Mouse (Mus musculus) intestine, embryonic 15.5 days (tissue): ENCODE data around the gene Wnt2b. TPM values are rescaled to one million over a fixed set of nuclear protein-coding genes. Genes with fewer than 3 reads are reported as not detected.

ENCODE experiments used
- ATAC-seq: fragments of 200-750 bp; cut with Nextera tagmentation; 2 replicates; pipeline ENCODE4 v1.8.0; 2017; ENCODE audit warnings: moderate TSS enrichment, moderate library complexity
- H3K27ac ChIP-seq: fragments of 300-500 bp; sonication (generic); 2 replicates; pipeline ENCODE4 v1.5.1; 2015; ENCODE audit warnings: mild to moderate bottlenecking, inconsistent platforms
- H3K27me3 ChIP-seq: fragments of 300-500 bp; sonication (generic); replicated peaks from 2 replicates; pipeline ENCODE4 v1.6.1; 2015; ENCODE audit warnings: inconsistent platforms
- H3K36me3 ChIP-seq: fragments of 300-500 bp; sonication (generic); 2 replicates; pipeline ENCODE4 v1.6.1; 2015; ENCODE audit warnings: inconsistent platforms
- H3K4me1 ChIP-seq: fragments of 300-500 bp; sonication (generic); replicated peaks from 2 replicates; pipeline ENCODE4 v1.6.1; 2015; ENCODE audit warnings: inconsistent platforms
- H3K4me2 ChIP-seq: fragments of 300-500 bp; sonication (generic); replicated peaks from 2 replicates; pipeline ENCODE4 v1.6.1; 2015; ENCODE audit warnings: mild to moderate bottlenecking, inconsistent platforms
- H3K4me3 ChIP-seq: fragments of 300-500 bp; sonication (generic); replicated peaks from 2 replicates; pipeline ENCODE4 v1.5.1; 2015; ENCODE audit warnings: inconsistent platforms
- H3K9ac ChIP-seq: fragments of 300-500 bp; sonication (generic); 2 replicates; pipeline ENCODE4 v1.6.1; 2015; ENCODE audit warnings: inconsistent platforms
- H3K9me3 ChIP-seq: fragments of 300-500 bp; sonication (generic); 2 replicates; pipeline ENCODE4 v1.6.1; 2016; ENCODE audit warnings: inconsistent platforms
- WGBS: fragments of 180-500 bp; shearing (Covaris S2); methylation state at CpG from one replicate; pipeline ENCODE4 v1.1.7; 2015; 5-methylcytosine and 5-hydroxymethylcytosine counted together
- polyA plus RNA-seq: library from polyadenylated mRNA; unstranded; fragments of >200 nt; fragmentation: Nextera tagmentation; extraction: Ambion mirVana; gene quantifications from 2 replicates; pipeline ENCODE4 v1.2.1, GENCODE M21; 2015

Wnt2b gene
- polyA plus RNA-seq, 1 experiment from 2014 or later: 1.8 TPM

DNA sequence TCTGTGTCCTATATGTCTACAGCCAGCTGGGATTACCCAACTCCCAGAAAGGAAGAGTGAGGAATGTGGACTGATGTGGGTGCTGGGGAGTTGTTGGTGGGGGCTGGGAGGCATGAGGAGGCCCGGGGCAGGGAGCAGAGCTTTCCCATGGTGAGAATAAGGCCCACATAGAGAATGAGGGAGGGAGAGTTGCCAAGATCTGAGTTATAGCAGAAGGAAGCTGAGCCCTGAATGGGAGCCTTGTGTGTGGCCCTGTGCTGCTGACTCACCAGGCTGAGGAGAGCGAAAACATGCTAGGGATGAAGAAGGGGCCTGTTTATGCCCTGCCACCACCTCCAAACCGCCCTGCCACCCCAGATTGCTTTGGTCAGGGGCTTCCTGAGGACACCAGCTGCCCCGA is 32.1 kb upstream of the Wnt2b start:
- peak overlapping the region; percentile 49 for H3K27ac ChIP-seq
- no peak overlapping the region for H3K4me3 ChIP-seq
- 35% methylated on average over 4 of the region's 4 CpGs for WGBS
- peak; percentile 79; the same call in 1 of the 2 replicates for ATAC-seq
- H3K9me3 ChIP-seq: no peaks in the 10 kb centered on the region
- H3K27me3 ChIP-seq: no peaks in the 10 kb centered on the region
- H3K36me3 ChIP-seq: no peaks in the 10 kb centered on the region
- H3K9ac ChIP-seq: no peak overlapping the region
- peak overlapping the region; percentile 1; the same call in 1 of the 2 replicates for H3K4me2 ChIP-seq
- peaks cover 10% of the 10 kb centered on the region for H3K4me1 ChIP-seq

DNA sequence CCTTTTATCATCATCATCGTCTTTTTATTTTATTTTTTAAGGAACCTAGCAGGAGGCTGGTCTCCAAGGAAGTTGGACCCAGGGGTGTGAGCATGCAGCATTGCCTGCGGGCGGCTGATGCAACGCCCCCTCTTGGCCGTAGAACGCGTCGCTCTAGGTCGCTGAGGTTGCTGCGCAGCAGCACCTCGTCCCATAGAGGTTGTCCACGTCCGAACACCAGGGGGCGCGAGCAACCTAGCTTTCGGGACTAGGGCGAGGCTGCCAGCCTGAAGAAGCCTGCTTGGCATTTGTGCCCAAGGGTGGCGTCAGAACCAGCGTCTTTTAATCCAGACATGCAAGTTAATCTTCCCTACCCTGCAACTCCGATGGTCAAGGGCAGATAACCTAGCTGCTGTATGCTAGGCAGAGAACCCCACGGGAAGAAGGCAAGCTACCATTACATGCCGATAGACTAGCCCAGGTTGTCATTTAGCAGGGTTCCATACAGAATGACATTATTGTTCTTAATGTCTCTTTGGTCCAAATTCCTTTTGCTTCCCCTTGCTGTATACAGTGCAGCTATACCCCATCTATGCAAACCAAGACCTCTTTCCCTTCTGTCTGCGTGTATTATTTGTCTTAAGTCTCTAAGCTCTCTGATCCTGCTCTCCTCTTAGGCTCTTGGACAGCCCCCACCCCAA is 31.1 kb upstream of the Wnt2b start:
- Histone ChIP-seq H3K4me1 (peaks cover 10% of the 10 kb centered on the region), H3K9me3 (no peaks in the 10 kb centered on the region), H3K27me3 (no peaks in the 10 kb centered on the region), H3K9ac (no peak overlapping the region), H3K4me3 (no peak overlapping the region), H3K4me2 (peak overlapping the region; percentile 41), H3K36me3 (no peaks in the 10 kb centered on the region), H3K27ac (no peak overlapping the region)
- WGBS: 11% methylated on average over 23 of the region's 23 CpGs
- ATAC-seq: peak; percentile 86

DNA sequence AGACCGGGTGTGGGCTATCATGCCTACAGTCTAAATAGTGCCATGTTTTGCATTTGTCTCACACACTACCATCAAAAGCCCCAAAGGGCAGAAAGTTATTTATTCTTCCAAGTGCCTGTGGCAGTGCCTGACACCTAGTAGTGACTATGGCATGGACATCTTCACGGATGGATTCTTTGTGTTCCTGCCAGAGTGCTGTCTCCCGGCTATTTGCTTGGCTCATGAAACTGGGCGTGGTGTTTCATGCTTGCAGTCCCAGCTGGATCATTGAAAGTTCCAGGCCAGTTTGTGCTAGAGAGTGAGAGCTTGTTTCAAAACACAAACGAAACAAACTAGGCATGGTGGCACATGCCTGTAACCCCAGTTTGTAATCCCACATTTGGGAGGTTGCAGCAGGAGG is 30.0 kb upstream of the Wnt2b start:
- no peak overlapping the region for H3K27ac ChIP-seq
- no peak overlapping the region for H3K9ac ChIP-seq
- H3K36me3 ChIP-seq: no peaks in the 10 kb centered on the region
- 67% methylated on average over 5 of the region's 5 CpGs for whole genome bisulfite sequencing
- H3K4me3 ChIP-seq: no peak overlapping the region
- no peak for ATAC-seq
- H3K27me3 ChIP-seq: no peaks in the 10 kb centered on the region
- H3K9me3 ChIP-seq: no peaks in the 10 kb centered on the region
- H3K4me2 ChIP-seq: no peak overlapping the region
- H3K4me1 ChIP-seq: peaks cover 10% of the 10 kb centered on the region

DNA sequence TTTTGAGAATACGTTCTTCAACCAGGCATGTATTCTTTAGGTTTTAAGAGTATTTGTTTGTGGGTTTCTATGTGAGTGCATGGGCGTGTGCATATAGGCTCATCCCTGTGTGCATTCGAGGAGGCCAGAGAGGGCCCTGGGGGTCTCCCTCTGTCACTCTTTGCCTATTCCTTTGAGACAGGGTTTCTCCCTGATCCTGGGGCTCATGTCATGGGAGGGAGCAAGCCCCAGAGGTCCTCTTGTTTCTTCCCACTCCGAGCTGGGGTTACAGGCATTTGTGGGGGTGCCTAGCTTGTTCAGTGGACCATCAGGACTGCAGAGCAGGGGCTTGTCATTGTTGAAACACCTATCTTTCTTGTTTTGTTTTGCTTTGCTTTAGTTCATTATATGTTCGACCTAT is 26.2 kb upstream of the Wnt2b start:
- H3K27ac ChIP-seq: no peak overlapping the region
- H3K4me1 ChIP-seq: no peaks in the 10 kb centered on the region; the same call in 1 of the 2 replicates
- H3K9ac ChIP-seq: no peak overlapping the region
- H3K4me2 ChIP-seq: no peak overlapping the region
- ATAC-seq: no peak
- no peak overlapping the region for H3K4me3 ChIP-seq
- no peaks in the 10 kb centered on the region for H3K36me3 ChIP-seq
- H3K9me3 ChIP-seq: no peaks in the 10 kb centered on the region
- H3K27me3 ChIP-seq: no peaks in the 10 kb centered on the region
- WGBS: 72% methylated on average over 5 of the region's 5 CpGs

DNA sequence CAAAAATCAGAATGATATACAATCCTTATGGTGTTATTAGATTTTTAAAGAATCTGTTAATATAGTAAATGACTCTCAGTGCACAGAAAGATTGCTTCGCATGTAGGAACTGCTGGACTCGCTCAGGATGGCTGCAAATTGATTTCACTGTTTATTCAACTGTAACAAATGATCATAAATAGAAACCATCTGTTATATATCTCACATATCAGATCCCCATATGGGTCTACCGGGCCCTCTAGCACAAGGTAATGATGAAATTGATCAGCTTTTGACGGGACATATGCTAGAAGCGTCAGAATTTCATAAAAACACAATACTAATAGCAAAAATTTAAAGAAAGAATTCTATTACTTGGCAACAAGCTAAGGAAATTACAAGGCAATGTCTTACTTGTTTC is 18.0 kb upstream of the Wnt2b start:
- Histone ChIP-seq H3K27me3 (no peaks in the 10 kb centered on the region), H3K9ac (no peak overlapping the region), H3K4me2 (no peak overlapping the region), H3K36me3 (no peaks in the 10 kb centered on the region), H3K4me3 (no peak overlapping the region), H3K9me3 (no peaks in the 10 kb centered on the region), H3K4me1 (no peaks in the 10 kb centered on the region), H3K27ac (no peak overlapping the region)
- 72% methylated on average over 5 of the region's 5 CpGs for WGBS
- no peak for ATAC-seq

DNA sequence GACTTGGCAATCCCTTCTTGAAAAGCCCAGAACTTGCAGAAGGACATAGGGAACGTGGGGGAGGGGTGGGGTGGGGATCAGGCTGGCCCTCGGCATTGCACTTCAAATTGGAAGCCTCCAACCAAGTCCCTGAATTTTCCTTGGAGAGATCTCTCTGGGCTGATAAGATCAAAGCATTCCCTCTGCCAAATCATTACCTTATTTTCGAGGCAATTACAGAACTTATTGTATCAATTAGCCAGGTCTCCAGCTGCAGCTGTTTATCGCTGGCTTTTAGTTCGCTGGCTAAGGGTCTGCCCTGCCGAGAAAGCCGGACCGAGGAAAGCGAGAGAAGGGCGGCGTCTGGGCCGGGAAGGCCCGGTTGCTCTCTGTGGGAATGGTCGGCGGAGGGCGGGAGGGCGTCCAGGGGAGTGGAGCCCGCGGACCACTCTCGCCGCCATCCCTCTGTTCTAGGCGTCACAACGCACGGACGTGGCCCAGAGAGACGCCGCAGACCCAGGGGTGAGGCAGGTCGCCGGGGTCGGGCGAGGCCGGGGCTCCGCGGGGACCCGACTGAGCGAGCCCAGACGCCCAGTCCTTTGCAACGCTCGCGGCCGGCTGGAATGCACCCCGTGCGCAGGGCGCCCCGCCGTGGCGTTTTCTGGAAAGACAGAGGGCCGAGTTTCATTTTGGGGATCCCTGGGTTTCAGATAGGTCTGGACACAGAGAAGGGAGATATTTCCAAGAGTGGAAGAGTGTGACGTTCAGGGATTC is 6.0 kb upstream of the Wnt2b start:
- Histone ChIP-seq H3K4me2 (peak overlapping the region; percentile 90), H3K9ac (peak overlapping the region; percentile 70), H3K36me3 (no peaks in the 10 kb centered on the region), H3K9me3 (no peaks in the 10 kb centered on the region), H3K27ac (peak overlapping the region; percentile 9; the same call in 1 of the 2 replicates), H3K4me1 (peaks cover 7% of the 10 kb centered on the region; the same call in 1 of the 2 replicates), H3K4me3 (peak overlapping the region; percentile 57), H3K27me3 (no peaks in the 10 kb centered on the region)
- ATAC-seq: peak; percentile 82
- WGBS: 2% methylated on average over 49 of the region's 49 CpGs

DNA sequence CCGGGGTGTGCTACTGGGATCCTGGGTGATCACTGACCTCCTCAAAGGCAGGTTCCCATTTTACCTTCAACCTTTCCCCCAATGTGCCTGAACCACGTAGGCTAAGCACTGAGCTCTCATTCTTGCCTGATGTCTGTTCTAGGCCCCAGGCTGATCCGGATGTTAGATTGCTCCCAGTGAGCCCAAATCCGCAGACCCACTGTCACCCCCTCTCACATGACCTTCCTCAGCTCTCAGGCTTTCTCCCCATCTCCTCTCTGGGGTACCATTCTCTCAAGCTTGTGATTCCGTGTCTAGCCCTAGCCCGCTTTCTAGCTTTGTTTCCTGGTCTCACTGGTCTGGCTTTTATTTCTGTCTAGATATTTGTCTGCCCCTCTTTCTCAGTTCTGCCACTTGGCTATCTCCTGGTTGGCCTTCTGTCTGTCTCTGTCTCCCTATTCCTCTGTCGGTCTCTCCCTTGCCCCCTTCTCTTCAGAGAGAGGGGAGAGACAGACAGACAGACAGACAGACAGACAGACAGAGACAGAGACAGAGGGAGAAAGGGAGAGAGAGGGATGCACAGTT is 4.4 kb upstream of the Wnt2b start:
- H3K9ac ChIP-seq: no peak overlapping the region
- H3K27ac ChIP-seq: no peak overlapping the region
- peaks cover 15% of the 10 kb centered on the region for H3K27me3 ChIP-seq
- H3K4me3 ChIP-seq: no peak overlapping the region
- H3K4me1 ChIP-seq: peaks cover 22% of the 10 kb centered on the region
- H3K36me3 ChIP-seq: no peaks in the 10 kb centered on the region
- ATAC-seq: no peak
- H3K4me2 ChIP-seq: no peak overlapping the region
- H3K9me3 ChIP-seq: no peaks in the 10 kb centered on the region
- 77% methylated on average over 7 of the region's 7 CpGs for WGBS

DNA sequence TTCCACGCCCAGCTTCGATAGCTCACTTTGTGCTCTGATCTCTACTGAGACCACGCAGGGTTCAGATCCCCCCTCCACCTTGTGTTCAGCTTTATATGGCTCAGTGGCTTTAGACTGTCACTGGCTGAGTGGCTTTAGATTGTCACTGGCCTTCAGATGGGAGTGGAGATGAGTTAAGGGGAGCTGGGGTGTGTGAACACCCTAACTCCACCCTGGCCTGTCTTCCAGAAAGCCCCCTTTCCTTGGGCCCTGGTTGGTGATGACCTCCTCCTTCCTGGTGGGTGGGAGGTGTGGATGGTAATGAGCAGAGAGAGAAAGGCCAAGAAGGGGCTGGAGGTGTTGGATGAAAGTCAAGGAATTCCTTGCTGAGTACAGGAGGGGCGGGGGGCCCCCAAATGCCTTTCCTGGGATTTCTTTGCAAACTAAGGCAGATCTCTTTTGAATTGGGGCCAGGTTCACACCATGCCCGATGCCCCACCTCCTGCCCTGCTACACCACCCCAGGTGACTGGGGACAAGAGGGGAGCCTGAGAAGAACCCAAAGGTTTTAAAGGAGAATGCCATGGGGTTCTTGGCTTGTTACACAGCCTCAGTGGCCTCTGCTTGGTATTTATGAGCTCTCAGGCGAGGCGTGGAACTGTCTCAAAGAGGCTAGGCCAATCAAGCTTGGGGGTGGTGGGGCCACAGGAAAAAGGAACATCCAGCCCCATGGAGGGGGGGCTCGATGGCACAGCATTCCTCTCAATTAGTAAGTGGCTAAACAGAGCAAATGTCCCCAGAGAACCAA is 3.5 kb upstream of the Wnt2b start:
- peaks cover 23% of the 10 kb centered on the region for H3K27me3 ChIP-seq
- H3K9ac ChIP-seq: no peak overlapping the region
- H3K27ac ChIP-seq: no peak overlapping the region
- WGBS: 67% methylated on average over 8 of the region's 8 CpGs
- no peak overlapping the region for H3K4me2 ChIP-seq
- no peaks in the 10 kb centered on the region for H3K36me3 ChIP-seq
- H3K4me3 ChIP-seq: no peak overlapping the region
- ATAC-seq: no peak
- H3K9me3 ChIP-seq: no peaks in the 10 kb centered on the region
- peaks cover 27% of the 10 kb centered on the region for H3K4me1 ChIP-seq

DNA sequence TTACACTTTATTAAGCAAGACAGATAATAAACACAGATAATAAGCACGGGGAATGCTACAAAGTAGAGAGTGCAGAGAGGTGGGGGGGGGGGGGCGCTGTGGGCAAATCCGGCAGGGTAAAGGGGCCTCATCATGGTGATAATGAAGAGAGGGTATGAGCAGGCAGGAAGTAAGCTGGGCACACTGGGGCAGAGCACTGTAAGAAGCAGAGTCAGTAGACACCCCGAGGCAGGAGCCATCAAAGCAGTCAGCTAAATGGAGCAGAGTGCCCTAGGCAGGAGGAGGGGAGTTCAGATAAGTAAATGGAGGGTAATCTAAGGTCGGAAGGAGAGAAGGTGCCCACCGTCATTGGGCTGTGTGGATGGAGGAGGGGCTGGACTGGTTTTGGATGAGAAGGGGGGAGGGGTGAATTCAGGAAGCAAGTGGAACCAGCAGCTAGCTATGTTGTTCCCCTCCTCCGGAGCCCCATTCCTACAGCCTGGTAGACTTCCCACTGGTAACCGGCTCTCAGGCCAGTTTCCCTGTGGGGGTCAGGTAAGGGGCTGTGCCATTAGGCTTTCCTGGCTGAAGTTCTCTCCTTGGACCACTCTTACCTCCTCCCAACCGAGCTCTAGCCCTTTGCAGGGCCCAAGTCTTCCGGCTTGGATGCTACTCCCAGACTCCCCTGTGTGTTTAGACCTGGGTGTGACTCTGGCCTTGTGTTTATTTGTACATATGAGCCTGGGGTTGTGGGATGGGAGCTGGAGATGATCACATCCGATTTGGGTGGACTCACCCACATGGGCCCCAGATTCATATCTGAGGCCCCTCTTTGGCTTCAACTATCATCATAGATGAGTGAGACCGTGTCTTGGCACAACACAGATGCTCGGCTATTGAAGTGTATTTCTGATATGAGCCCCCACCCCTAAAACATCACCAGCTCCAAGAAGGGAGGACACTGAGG is 1.9 kb upstream of the Wnt2b start:
- no peaks in the 10 kb centered on the region for H3K9me3 ChIP-seq

DNA sequence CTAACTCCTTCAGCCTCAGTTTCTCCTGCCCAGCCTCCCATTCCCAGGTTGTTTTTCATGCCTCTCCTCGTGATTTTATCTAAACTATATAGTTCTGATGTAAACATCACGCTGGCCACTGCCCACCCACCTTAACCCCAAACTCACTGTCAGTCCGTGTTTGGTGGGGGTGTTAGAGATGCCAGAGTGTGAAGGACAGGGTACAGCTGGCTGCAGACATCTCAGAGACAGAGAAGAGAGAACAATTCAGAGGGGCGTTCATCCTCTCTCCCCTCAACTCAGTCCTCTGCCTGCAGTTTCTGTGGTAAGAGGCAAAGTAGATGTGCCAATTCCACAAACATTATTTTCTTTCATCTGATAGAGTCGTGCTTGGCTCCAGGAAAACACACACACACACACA is 1.1 kb upstream of the Wnt2b start:
- H3K4me1 ChIP-seq: peaks cover 27% of the 10 kb centered on the region
- H3K27ac ChIP-seq: no peak overlapping the region
- peaks cover 33% of the 10 kb centered on the region for H3K27me3 ChIP-seq
- no peak overlapping the region for H3K4me3 ChIP-seq
- H3K9ac ChIP-seq: no peak overlapping the region
- WGBS: 7% methylated on average over 5 of the region's 5 CpGs
- no peaks in the 10 kb centered on the region for H3K9me3 ChIP-seq
- H3K4me2 ChIP-seq: peak overlapping the region; percentile 96; the same call in 1 of the 2 replicates
- H3K36me3 ChIP-seq: no peaks in the 10 kb centered on the region
- ATAC-seq: no peak

More for the DNA sequence above, 1.9 kb upstream of the Wnt2b start:
- WGBS: 28% methylated on average over 12 of the region's 13 CpGs
- ATAC-seq: no peak
- Histone ChIP-seq H3K4me1 (peaks cover 27% of the 10 kb centered on the region), H3K4me3 (no peak overlapping the region), H3K27ac (no peak overlapping the region), H3K36me3 (no peaks in the 10 kb centered on the region), H3K9ac (no peak overlapping the region), H3K4me2 (no peak overlapping the region), H3K27me3 (peaks cover 31% of the 10 kb centered on the region)

DNA sequence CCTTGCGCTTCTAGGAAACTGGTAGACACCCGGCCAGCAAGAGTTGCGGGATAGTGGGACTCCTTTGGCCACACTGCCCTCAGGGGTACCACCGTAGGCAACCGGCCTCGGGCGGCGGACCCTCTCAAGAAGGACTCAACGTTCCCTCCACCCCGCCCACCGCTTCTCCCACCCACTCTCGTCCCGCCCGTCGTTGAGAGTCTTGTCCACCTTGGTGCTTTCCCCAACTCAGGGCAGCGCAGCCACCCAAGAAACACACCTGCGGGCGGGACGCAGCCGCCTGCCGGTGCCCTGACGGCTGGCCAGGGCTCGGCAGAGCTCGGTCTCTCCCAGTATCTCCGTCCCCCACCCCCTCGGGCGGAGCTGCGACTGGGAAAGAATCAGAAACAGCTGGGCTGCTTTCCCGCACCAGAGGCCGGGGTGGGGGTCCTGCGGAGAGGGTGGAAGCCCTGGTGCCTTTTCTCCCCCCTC is 455 bp upstream of the Wnt2b start:
- Histone ChIP-seq H3K4me2 (peak overlapping the region; percentile 96), H3K27me3 (peaks cover 33% of the 10 kb centered on the region), H3K9ac (peak overlapping the region; percentile 45), H3K9me3 (no peaks in the 10 kb centered on the region), H3K4me1 (peaks cover 27% of the 10 kb centered on the region), H3K4me3 (peak overlapping the region; percentile 54), H3K36me3 (no peaks in the 10 kb centered on the region), H3K27ac (0 out of 2 replicates have a peak overlapping the region, but pooled peaks have one; percentile 3)
- peak; percentile 66 for ATAC-seq
- WGBS: 2% methylated on average over 31 of the region's 31 CpGs
